Comparison of ENCODE assay signal across 17 mouse cellular contexts in genomic region chr16:45142565-45142964, GRCm38 (mm10). TPM values are rescaled to one million over a fixed set of nuclear protein-coding genes. Genes with fewer than 3 reads are reported as not detected.
DNase-seq lines count a peak whose midpoint lies in the region; ATAC-seq and TF ChIP-seq lines count a peak whose summit lies in the region.
"Had no signal": no experiment of that assay in that cellular context is flagged by ENCODE, and none has a peak within 500 bp of the region (broad histone marks: within the 10 kb centered on the region; RNA-seq: fewer than 3 reads in every experiment).

No protein-coding gene starts in this region.

- H3K9me3 ChIP-seq in kidney, postnatal 0 days (replicated peaks; ENCODE audit: low read length) = no peaks in the 10 kb centered on the region
- H3K9me3 ChIP-seq in stomach, postnatal 0 days (ENCODE audit: control insufficient read depth, low read length) = no peaks in the 10 kb centered on the region
- H3K9me3 ChIP-seq: embryonic facial prominence, embryonic 15.5 days; heart, embryonic 15.5 days; limb, embryonic 13.5 days had no signal

- H3K27me3 ChIP-seq in kidney, postnatal 0 days (ENCODE audit: insufficient read depth, low read length) = no peaks in the 10 kb centered on the region
- H3K27me3 ChIP-seq in stomach, postnatal 0 days (ENCODE audit: control insufficient read depth, insufficient read depth, low read length) = no peaks in the 10 kb centered on the region
- H3K27me3 ChIP-seq: embryonic facial prominence, embryonic 15.5 days; heart, embryonic 15.5 days; limb, embryonic 13.5 days had no signal

- 89% methylated on average over 5 of the region's 5 CpGs for WGBS in kidney, postnatal 0 days
- 84% methylated on average over 5 of the region's 5 CpGs for WGBS in stomach, postnatal 0 days

- H3K27ac ChIP-seq in kidney, postnatal 0 days = no peak overlapping the region
- no peak overlapping the region for H3K27ac ChIP-seq in stomach, postnatal 0 days (replicated peaks)
- H3K27ac ChIP-seq: embryonic facial prominence, embryonic 15.5 days; heart, embryonic 15.5 days; limb, embryonic 13.5 days had no signal

- no peak overlapping the region for H3K4me2 ChIP-seq in kidney, postnatal 0 days (ENCODE audit: low read length)
- no peak overlapping the region for H3K4me2 ChIP-seq in stomach, postnatal 0 days (replicated peaks; ENCODE audit: low read depth)
- H3K4me2 ChIP-seq: embryonic facial prominence, embryonic 15.5 days; heart, embryonic 15.5 days; limb, embryonic 13.5 days had no signal

- no peak overlapping the region for H3K9ac ChIP-seq in kidney, postnatal 0 days (ENCODE audit: low read depth, low read length)
- no peak overlapping the region for H3K9ac ChIP-seq in stomach, postnatal 0 days (ENCODE audit: low read length)
- H3K9ac ChIP-seq: embryonic facial prominence, embryonic 15.5 days; heart, embryonic 15.5 days; limb, embryonic 13.5 days had no signal

- H3K4me1 ChIP-seq in kidney, postnatal 0 days (replicated peaks; ENCODE audit: insufficient read depth, low read length) = no peaks in the 10 kb centered on the region
- no peaks in the 10 kb centered on the region for H3K4me1 ChIP-seq in stomach, postnatal 0 days (replicated peaks; ENCODE audit: control insufficient read depth, insufficient read depth)
- H3K4me1 ChIP-seq: embryonic facial prominence, embryonic 15.5 days; heart, embryonic 15.5 days; limb, embryonic 13.5 days had no signal

- TF ChIP-seq CTCF in kidney, postnatal 0 days (IDR thresholded peaks at IDR 0.05; ENCODE audit: low read depth) = peak; percentile 50; the same call in 1 of the 2 replicates
- TF ChIP-seq CTCF in stomach, postnatal 0 days (IDR thresholded peaks at IDR 0.05; ENCODE audit: low read depth) = peak; percentile 60

- no peak overlapping the region for H3K4me3 ChIP-seq in kidney, postnatal 0 days (replicated peaks; ENCODE audit: low read depth, low read length)
- no peak overlapping the region for H3K4me3 ChIP-seq in stomach, postnatal 0 days (ENCODE audit: low read depth, low read length)
- H3K4me3 ChIP-seq: embryonic facial prominence, embryonic 15.5 days; heart, embryonic 15.5 days; limb, embryonic 13.5 days; myocyte had no signal

- TF ChIP-seq EP300 in stomach, postnatal 0 days (optimal IDR thresholded peaks at IDR 0.05) = no peak

- peaks cover 39% of the 10 kb centered on the region for H3K36me3 ChIP-seq in kidney, postnatal 0 days (ENCODE audit: insufficient read depth, low read length)
- H3K36me3 ChIP-seq in stomach, postnatal 0 days (ENCODE audit: control insufficient read depth, insufficient read depth, low read length) = peaks cover 19% of the 10 kb centered on the region

- intact Hi-C loops in left cerebral cortex, postnatal 36 days (cut with DNase I) = no loop called here

- DNase-seq in kidney, postnatal 0 days (ENCODE audit: low spot score) = peak; percentile 36
- DNase-seq in kidney, adult 8-10 months = no peak
- peak; percentile 39 to 49 for DNase-seq in spleen, postnatal 36 days (ENCODE audit: low spot score in 2 of 2)
- DNase-seq in spleen, postnatal 4 days (ENCODE audit: low spot score in 2 of 2) = no peak
- no peak for DNase-seq in stomach, postnatal 0 days (ENCODE audit: low spot score)
- no peak for DNase-seq in left cerebral cortex, postnatal 36 days (ENCODE audit: low spot score in 2 of 2)
- no peak for DNase-seq in neural tube, embryonic 10.5 days (ENCODE audit: extremely low spot score, low spot score)
- DNase-seq: cerebellum, postnatal 14 days; gastrocnemius, postnatal 25 days; kidney, postnatal 14 days; layer of hippocampus, postnatal 36 days had no signal

- no peak for ATAC-seq in kidney, postnatal 0 days (replicated peaks; ENCODE audit: low FRiP score, low read depth)
- ATAC-seq in common myeloid progenitor, adult 5-6 weeks (replicated peaks; ENCODE audit: low read depth, poor library complexity, severe bottlenecking) = peak; percentile 100
- ATAC-seq in stomach, postnatal 0 days (ENCODE audit: low FRiP score, low TSS enrichment) = no peak
- ATAC-seq: forebrain, embryonic 14.5 days had no signal

RNA-seq across cellular contexts. Expression of gene Slc35a5, which starts 15.9 kb away (rescaled TPM):
- polyA plus RNA-seq in kidney, postnatal 0 days (2015; fragmentation: Nextera tagmentation; extraction: Ambion mirVana) = 22.9 and 24.2 TPM in 2 replicates
- total RNA-seq in common myeloid progenitor, adult 5-6 weeks (2017) = 11.1 and 12.7 TPM in 2 replicates
- polyA plus RNA-seq in stomach, postnatal 0 days (2015; fragmentation: Nextera tagmentation; extraction: Ambion mirVana) = 12.8 and 13.0 TPM in 2 replicates
- 10 to 100 TPM; 46.7 to 49.8 TPM for total RNA-seq in left cerebral cortex, postnatal 36 days (2021)

RNA-seq across cellular contexts. Expression of gene Atg3, which starts 16.0 kb away (rescaled TPM):
- polyA plus RNA-seq in kidney, postnatal 0 days (2015; fragmentation: Nextera tagmentation; extraction: Ambion mirVana) = 40.2 and 40.4 TPM in 2 replicates
- total RNA-seq in common myeloid progenitor, adult 5-6 weeks (2017) = 38.1 and 41.4 TPM in 2 replicates
- 38.8 and 39.2 TPM in 2 replicates for polyA plus RNA-seq in stomach, postnatal 0 days (2015; fragmentation: Nextera tagmentation; extraction: Ambion mirVana)
- total RNA-seq in left cerebral cortex, postnatal 36 days (2021) = 10 to 100 TPM; 40.0 to 43.6 TPM

RNA-seq across cellular contexts. Expression of gene Ccdc80, which starts 49.4 kb away (rescaled TPM):
- polyA plus RNA-seq in kidney, postnatal 0 days (2015; fragmentation: Nextera tagmentation; extraction: Ambion mirVana) = 99.7 and 113 TPM in 2 replicates
- 0.39 TPM in 1 of 2 replicates, not detected in the other for total RNA-seq in common myeloid progenitor, adult 5-6 weeks (2017)
- 51.9 and 56.1 TPM in 2 replicates for polyA plus RNA-seq in stomach, postnatal 0 days (2015; fragmentation: Nextera tagmentation; extraction: Ambion mirVana)
- total RNA-seq in left cerebral cortex, postnatal 36 days (2021) = 1 to 10 TPM; 7.4 to 7.9 TPM

Comparison
In these comparisons a context has a peak if more than half of its experiments do, and no peak if none do; other contexts are left out.
1. DNase-seq: peak in kidney, postnatal 0 days (single experiment) and spleen, postnatal 36 days (2 of 2); none in kidney, adult 8-10 months (0 of 2), spleen, postnatal 4 days (0 of 2), stomach, postnatal 0 days (single experiment), left cerebral cortex, postnatal 36 days (0 of 2) and neural tube, embryonic 10.5 days (single experiment).